Mouse (Mus musculus) embryonic fibroblast, embryonic 13.5 days (primary cell): ENCODE data around the gene Srrm3.

Source experiments
- CTCF ChIP-seq: IDR thresholded peaks from 2 replicates; pipeline ENCODE4 v1.5.1; 2011; ENCODE audit warnings: mild to moderate bottlenecking, control low read depth, low read length, moderate library complexity, borderline replicate concordance; ENCODE audit not compliant: insufficient read depth
- POLR2A ChIP-seq: IDR thresholded peaks from 2 replicates; pipeline ENCODE4 v1.6.1; 2011; ENCODE audit warnings: low read depth, mild to moderate bottlenecking, control low read depth, low read length, moderate library complexity

DNA sequence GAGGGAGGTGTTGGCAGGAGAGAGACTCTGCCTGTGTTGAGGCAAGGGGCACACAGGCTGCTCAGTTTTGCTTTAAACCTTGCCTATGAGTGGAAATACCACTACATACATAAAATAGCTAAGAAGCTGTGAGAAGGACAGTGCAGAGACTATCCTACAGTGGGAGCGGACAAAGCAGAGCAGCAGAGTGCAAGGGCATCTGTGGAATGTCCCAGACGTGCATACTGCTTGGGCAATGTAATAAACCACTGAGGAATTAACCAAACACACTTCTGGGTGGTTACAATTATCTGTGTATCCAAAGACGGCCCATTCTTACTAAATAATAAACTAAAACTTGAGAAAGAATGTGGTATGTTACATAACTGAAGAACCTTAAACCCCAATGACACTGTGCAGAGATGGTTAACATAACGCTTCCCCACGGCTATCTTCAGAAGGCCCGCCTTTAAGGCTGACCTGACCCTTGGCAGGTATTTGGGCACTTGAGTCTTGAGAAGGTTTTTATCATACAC lies 109.4 kb downstream of the Srrm3 start:
- TF ChIP-seq CTCF (no peak), POLR2A (no peak)
